Mouse (Mus musculus) hematopoietic stem cell, adult 5-6 weeks (primary cell): ENCODE data around the gene Pabpn1. TPM values are rescaled to one million over a fixed set of nuclear protein-coding genes. Genes with fewer than 3 reads are reported as not detected.

ENCODE experiments used
- ATAC-seq, 2 experiments: fragments of 125-278 bp in 1 of 2; replicated peaks in 1 of 2; 2 replicates each; pipeline ENCODE4 v1.8.0; 2016 to 2017; ENCODE audit warnings: inconsistent platforms in 2 of 2, mild to moderate bottlenecking in 2 of 2, moderate number of reproducible peaks in 2 of 2, low read depth in 1 of 2, moderate TSS enrichment in 1 of 2; ENCODE audit not compliant: low FRiP score in 2 of 2, poor library complexity in 2 of 2, severe bottlenecking in 2 of 2, insufficient read depth in 1 of 2, low TSS enrichment in 1 of 2
- total RNA-seq: library from RNA; stranded (forward); fragments of 172-1452, 232-1000 nt; gene quantifications from 2 replicates; pipeline ENCODE4 v1.2.3, GENCODE M21; 2017

Gene Pabpn1
- total RNA-seq, 1 experiment from 2014 or later = 313 TPM

DNA sequence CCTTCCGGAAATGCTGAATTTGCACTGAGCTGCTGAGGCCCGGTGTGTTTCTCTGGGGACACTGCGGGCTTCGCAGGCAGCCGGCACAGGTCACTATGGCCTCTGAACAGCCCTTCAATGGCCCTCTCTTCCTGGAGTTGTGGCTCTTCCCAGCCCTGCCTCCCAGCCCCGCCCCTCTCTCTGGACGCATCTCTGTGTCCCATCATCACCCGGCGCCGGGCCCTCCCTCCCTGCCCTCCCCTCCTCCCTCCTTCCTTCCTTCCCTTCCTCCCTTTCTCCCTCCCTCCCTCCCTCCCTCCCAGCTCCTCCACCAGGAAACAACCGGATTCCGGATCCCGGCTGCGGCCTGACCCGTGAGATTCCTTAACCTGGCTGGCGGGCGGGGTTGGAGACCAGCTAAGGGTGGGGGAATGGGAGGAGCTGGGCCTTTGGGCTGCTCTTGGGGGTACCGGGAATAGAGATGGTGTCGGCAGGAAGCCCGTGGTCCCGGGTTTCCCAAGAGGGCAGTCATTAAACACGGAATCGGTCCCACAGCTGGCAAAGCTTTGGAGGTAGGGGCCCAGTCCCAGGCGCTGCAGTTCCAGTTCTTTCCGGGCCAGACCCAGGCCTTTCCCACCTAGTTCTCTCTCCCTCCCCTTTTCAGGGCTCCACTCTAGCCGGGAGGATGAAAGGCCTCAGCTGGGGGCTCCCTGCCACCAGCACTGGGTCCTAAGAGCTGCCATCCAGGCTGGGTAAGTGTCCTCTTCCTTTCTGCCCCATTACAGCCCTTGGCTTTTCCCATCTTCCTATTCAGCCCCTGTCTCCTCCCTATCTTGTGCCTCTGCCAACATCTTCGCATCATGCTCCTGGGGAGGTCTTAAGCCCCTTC, 8.9 kb upstream of the Pabpn1 start, which contains the start of the genes Bcl2l2 and Gm20521:
Bcl2l2 (plus strand) TSS at position 224 of the 868 bp plus-strand sequence.
Gm20521 (plus strand) TSS at position 288 of the 868 bp plus-strand sequence.
- ATAC-seq = peak; percentile 82 to 83

- ATAC-seq = 0 out of 4 replicates have a peak, but pooled peaks of 1 of the 2 experiments have one; percentile 14
Observed at GRCm38 (mm10) chr14:54884022-54884712, 8.1 kb upstream of the Pabpn1 start.

DNA sequence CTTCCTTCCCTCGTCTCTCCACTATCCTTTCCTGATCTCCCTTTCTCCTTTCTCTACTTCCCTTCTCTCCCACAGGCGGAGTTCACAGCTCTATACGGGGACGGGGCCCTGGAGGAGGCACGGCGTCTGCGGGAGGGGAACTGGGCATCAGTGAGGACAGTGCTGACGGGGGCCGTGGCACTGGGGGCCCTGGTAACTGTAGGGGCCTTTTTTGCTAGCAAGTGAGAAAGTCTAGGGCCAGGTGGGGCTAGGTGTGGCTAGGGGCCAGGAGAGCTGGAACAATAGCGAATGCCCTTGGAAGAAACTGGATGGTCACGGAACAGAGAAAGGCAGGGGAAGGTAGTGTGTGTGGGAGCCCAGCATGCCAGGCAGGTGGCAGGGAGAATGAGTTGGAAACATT, 7.0 kb upstream of the Pabpn1 start:
- no peak for ATAC-seq

- peak; percentile 98 to 99 for ATAC-seq
Observed at GRCm38 (mm10) chr14:54893651-54894181, 1.4 kb downstream of the Pabpn1 start.

GRCm38 (mm10) chr14:54894296-54895151, 2.2 kb downstream of the Pabpn1 start:
- peak in 1 of 2 experiments; percentile 11; a peak in 1 of 4 replicates for ATAC-seq

GRCm38 (mm10) chr14:54897445-54897844, 5.1 kb downstream of the Pabpn1 start:
- ATAC-seq = no peak

DNA sequence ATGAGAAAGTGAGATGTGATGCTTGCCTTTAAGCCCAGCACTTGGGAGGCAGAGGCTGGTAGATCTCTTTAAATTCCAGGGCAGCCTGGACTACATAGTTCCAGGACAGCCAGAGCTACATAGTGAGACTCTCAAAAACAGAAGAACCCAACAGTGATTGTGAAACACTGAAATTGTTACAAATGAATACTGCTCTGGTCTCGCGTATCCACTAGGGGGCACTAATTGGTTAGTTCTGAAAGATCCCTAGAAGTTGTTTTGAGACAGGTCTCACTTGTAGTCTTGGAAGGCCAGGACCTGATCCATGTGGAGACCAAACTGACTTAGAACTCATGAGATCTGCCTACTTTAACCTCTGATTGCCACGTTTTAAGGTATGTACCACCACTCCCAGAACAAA, 8.1 kb downstream of the Pabpn1 start:
- peak; percentile 70 to 77 for ATAC-seq

- no peak for ATAC-seq
Observed at GRCm38 (mm10) chr14:54903641-54904040, 11.3 kb downstream of the Pabpn1 start.

- ATAC-seq = no peak
Observed at GRCm38 (mm10) chr14:54908682-54909081, 16.4 kb downstream of the Pabpn1 start.

DNA sequence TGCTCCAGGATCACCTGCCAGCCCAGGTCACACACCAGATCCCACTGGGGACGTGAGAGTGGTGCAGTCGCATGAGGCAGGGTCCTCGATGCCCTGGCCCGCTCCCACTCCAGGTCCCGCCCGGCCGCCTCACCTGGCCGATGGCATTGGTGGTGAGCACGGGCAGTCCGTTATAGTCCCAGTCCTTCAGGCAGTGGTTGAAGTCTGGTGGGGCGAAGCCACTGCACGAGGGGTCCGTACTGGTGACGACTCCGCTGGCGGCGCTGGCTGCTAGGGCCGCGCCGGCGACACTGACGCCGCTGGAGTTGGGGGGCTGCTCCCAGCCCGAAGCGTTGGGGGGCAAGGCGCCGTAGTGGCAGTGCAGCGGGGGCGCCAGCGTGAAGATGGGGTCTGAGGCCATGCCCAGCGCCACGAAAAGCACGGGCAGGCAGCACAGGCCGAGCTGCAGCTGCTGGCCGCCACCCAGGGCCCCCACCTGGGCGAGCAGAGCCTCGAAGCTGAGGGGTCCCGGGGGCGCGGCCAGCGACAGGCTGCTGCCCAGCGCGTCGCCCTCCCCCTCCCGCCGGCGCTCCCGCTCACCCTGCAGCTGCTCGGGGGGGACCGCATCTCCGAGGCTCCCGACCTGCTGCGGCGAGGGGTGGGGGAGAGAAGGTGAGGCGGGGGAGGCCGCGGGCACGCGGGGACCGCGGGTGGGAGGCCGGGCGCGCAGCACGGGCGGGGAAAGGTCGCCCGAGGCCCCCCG, 20.0 kb downstream of the Pabpn1 start:
- ATAC-seq = no peak

DNA sequence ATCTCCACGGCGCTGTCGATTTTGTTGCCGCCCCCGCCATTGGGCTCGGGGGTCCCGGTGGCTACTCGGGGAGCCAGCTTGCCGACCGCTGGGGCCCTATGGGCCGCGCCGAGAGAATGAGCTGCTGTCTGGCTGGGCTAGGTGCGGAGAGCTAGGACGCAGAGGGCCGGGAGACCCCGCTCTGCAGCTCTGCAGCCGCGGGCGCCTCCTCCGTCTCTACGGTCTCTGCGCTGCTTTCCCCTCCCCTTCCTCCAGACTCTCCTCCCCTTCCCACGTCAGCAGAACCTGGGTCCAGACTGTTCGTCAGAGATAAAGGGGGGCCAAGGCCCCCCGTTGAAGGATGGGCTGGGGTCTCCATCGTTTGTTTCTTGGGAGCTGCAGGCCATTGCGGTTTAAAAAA, 20.6 kb downstream of the Pabpn1 start, which contains the start of gene Slc22a17:
Slc22a17 (minus strand) TSS at position 247 of the 400 bp plus-strand sequence.
- ATAC-seq = peak; percentile 76 to 89

- no peak for ATAC-seq
Observed at GRCm38 (mm10) chr14:54913343-54913742, 21.0 kb downstream of the Pabpn1 start.

DNA sequence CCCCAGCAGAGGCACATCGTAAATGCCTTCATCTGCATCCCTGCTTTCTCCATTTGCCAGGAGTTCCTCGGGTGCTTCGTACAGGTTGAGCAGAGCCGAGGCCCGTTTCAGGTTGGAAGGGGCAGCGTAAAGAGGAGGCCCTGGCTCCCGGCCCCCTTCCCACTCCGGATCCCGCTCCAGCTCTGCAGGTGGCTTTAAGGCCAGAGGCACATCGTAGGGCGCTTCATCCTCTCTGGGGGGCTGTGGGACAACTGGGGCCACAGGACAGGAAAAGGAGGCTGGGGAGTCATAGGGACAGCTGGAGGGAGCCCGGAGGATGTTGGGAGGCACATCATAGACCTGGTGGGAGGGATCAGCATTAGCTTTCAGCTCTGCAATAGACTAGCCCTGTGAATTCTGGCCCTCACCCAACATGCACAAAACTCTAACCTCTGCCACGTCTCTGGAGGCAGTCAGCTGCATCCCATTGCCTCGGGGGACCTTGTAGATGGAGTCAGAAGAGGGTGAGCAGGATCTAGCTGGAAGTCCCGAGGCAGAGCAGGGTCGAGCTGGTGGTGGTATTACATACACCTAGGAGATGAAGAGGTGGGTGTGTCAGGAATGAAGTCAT, 27.9 kb downstream of the Pabpn1 start:
- ATAC-seq = no peak

GRCm38 (mm10) chr14:54924641-54925348, 32.5 kb downstream of the Pabpn1 start:
- no peak for ATAC-seq
